Mouse (Mus musculus): ENCODE measurements around the gene Lpp. TPM values are rescaled to one million over a fixed set of nuclear protein-coding genes. Genes with fewer than 3 reads are reported as not detected.

The Lpp gene
- 5.3 and 12.3 TPM in 2 replicates for polyA plus RNA-seq (2012; rRNA removed; ENCODE audit: low replicate concordance)

GRCm38 (mm10) chr16:24392651-24393555 lies at the start of gene Lpp:
Gene Lpp (plus strand): TSS chr16:24393507.

